Mouse (Mus musculus) heart, adult 11 months (tissue): ENCODE measurements around the gene Elobl.

Source experiments
- DNase-seq: peaks from one replicate; pipeline ENCODE4 v3.0.0; 2022

Gene Elobl

DNA sequence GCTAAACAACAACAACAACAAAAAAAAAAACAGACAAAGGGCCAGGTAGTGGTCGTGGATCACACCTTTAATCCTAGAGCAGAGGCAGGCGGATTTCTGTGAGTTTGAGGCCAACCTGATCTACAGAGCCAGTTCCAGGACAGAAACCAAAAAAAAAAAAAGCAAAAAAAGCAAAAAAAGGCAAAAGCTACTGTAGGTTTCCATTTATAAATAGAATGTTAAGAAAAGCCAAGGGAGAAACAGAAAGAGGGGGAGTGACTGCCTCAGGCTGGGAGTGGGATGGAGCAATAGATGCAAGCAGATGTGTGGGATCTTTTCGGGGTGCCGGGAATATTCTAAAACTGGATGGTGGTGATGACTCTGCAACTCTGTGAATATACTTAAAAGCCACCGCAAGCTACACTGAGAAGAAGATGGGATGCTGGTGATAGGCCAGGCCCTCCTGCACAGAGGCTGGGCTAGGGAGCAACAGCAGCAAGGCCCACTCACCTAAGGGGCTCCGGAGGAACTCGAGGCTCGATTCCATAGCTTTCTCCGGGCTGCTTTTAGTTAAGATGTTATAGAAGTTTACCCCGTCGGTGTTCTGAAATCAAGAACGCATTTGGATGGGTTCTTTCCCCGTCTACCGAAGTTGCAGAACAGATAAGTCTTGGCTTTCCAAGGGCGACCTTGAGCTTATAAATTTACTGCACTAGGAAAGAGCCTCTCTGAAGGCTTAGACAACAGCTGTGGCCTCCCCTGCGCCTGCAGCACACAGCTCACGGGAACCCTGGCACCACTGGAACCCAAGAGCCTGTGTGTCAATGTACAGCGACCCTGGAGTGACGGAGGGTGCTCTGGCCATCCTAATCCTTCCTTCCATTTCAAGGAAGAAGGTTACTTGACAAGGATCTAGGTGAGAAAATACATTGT is 32.4 kb downstream of the Elobl start:
- DNase-seq = no peak

DNA sequence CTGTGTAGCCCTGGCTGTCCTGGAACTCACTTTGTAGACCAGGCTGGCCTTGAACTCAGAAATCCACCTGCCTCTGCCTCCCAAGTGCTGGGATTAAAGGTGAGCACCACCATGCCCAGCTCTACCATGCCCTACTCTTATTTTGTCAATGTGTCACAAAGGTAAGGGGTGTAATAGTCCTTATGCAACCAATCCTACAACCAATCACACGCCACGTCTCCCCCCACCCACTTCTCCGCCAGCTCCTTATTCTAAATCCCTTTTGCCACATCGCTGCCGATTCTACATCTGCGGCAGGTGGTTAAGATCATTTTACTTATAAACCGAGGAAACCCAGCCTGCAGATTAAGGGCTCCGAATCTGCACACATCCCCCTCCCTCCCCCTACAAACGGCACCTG is 33.7 kb downstream of the Elobl start:
- DNase-seq = no peak

DNA sequence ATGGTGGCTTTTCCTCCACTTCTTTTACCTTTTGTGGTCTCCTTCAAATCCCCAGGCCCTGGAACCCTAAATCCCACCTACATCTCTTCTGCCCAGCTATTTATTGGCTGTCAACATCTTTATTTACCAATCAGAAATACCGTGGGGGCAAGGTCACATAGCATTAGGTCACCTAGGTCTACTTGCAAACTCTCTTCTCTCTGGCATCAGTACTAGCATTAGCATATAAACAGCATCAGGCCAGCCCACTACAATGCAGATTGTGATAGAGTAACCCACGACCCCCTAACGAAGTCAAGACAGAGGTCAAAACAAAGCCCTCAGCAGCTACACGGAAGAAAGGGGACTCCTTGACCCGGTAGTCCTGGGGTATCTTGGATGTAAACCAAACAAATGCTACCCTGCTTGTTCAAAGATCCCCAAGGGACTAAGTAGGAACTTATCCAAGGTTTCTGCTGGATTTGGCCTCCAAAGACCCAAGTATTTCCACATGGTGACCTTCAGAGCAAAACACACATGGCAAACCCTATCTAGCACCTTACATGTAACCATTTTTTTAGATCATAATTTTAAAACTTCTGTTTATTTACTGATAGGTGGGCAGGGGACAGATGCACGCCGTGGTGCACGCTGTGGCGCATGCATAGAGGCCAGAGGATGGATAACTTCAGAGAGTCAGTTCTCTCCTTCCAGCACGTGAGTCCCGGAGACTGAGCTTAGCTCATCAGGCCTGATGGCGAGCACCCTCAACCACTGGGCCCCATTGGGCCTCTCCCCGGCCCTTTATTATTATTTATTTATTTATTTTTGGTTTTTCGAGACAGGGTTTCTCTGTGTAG is 34.8 kb downstream of the Elobl start:
- DNase-seq = no peak

DNA sequence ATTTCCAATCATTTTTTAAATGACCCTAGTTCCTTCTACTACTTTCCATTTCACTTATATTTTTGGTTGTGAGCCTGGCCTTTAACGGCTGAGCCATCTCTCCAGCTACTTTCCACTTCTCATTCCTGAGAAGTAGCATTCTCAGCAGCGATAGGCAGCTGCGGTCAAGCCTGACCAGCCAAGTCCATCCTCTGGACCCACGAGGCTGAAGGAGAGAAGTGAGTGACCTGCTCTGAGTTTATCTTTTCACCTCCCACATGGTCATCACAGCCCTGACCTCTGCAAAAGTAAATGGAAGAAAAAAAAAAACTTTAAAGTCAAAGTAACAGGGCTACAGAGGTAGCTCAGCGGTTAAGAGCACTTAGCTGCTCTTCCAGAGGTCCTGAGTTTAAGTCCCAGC is 40.2 kb downstream of the Elobl start:
- DNase-seq = no peak
